Mouse (Mus musculus): ENCODE results near the gene 0610009B22Rik. TPM values are rescaled to one million over a fixed set of nuclear protein-coding genes. Genes with fewer than 3 reads are reported as not detected.

0610009B22Rik gene
- polyA plus RNA-seq, 1 experiment from 2014 or later, result 94.9 TPM

GRCm38 (mm10) chr11:51654891-51655290 is 33.8 kb downstream of the 0610009B22Rik start:
- Histone ChIP-seq H3K36me3 (ENCODE audit: control insufficient read depth, insufficient read depth, low read length) (no peaks in the 10 kb centered on the region), H3K27ac (ENCODE audit: low read depth, low read length) (no peak overlapping the region), H3K4me2 (ENCODE audit: low read depth, low read length, severe bottlenecking) (no peak overlapping the region), H3K4me3 (ENCODE audit: low read depth, low read length) (no peak overlapping the region), H3K27me3 (ENCODE audit: control insufficient read depth, insufficient read depth, low read length) (peaks cover 4% of the 10 kb centered on the region; the same call in 1 of the 2 replicates), H3K9ac (ENCODE audit: low read length) (no peak overlapping the region), H3K9me3 (ENCODE audit: control insufficient read depth, low read length) (no peaks in the 10 kb centered on the region), H3K4me1 (replicated peaks; ENCODE audit: control insufficient read depth, insufficient read depth, low read length) (peaks cover 8% of the 10 kb centered on the region; the same call in 1 of the 2 replicates)
- ATAC-seq (replicated peaks; ENCODE audit: low FRiP score) (no peak), DNase-seq (ENCODE audit: low spot score) (no peak)
- WGBS, result 93% methylated on average over 3 of the region's 3 CpGs

DNA sequence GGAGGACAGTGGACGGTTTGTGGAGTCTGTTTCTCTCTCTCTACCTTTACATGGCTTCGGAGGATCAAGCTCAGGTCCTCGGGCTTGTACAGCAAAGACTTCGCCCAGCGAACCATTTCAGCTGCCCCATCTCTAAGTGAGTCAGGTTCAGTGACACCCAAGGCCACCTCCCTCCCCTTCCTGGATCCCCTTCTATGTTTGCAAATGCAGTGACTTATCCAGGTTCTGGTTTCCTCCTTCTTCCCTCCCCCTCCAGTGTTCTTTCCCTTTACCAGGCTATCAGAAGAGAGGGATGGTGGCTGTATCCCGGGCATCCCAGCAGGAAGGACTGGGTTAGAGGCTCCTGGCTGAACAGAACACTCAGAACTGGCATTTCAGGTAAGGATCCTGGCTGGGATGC is 34.9 kb downstream of the 0610009B22Rik start:
- Histone ChIP-seq H3K9ac (ENCODE audit: low read length) (no peak overlapping the region), H3K9me3 (ENCODE audit: control insufficient read depth, low read length) (no peaks in the 10 kb centered on the region), H3K4me1 (replicated peaks; ENCODE audit: control insufficient read depth, insufficient read depth, low read length) (peaks cover 20% of the 10 kb centered on the region; the same call in 1 of the 2 replicates), H3K4me3 (ENCODE audit: low read depth, low read length) (no peak overlapping the region), H3K36me3 (ENCODE audit: control insufficient read depth, insufficient read depth, low read length) (no peaks in the 10 kb centered on the region), H3K27ac (ENCODE audit: low read depth, low read length) (no peak overlapping the region), H3K27me3 (ENCODE audit: control insufficient read depth, insufficient read depth, low read length) (peaks cover 7% of the 10 kb centered on the region; the same call in 1 of the 2 replicates), H3K4me2 (ENCODE audit: low read depth, low read length, severe bottlenecking) (no peak overlapping the region)
- no peak for DNase-seq (ENCODE audit: low spot score)
- 84% methylated on average over 6 of the region's 6 CpGs for WGBS
- no peak for ATAC-seq (replicated peaks; ENCODE audit: low FRiP score)

GRCm38 (mm10) chr11:51652889-51653418 is 35.7 kb downstream of the 0610009B22Rik start:
- Histone ChIP-seq H3K4me3 (ENCODE audit: low read depth, low read length) (no peak overlapping the region), H3K4me2 (ENCODE audit: low read depth, low read length, severe bottlenecking) (no peak overlapping the region), H3K9ac (ENCODE audit: low read length) (no peak overlapping the region), H3K27me3 (ENCODE audit: control insufficient read depth, insufficient read depth, low read length) (peaks cover 7% of the 10 kb centered on the region; the same call in 1 of the 2 replicates), H3K36me3 (ENCODE audit: control insufficient read depth, insufficient read depth, low read length) (no peaks in the 10 kb centered on the region), H3K27ac (ENCODE audit: low read depth, low read length) (no peak overlapping the region), H3K9me3 (ENCODE audit: control insufficient read depth, low read length) (no peaks in the 10 kb centered on the region), H3K4me1 (replicated peaks; ENCODE audit: control insufficient read depth, insufficient read depth, low read length) (peaks cover 22% of the 10 kb centered on the region; the same call in 1 of the 2 replicates)
- WGBS, result 91% methylated on average over 4 of the region's 4 CpGs
- ATAC-seq (replicated peaks; ENCODE audit: low FRiP score) (no peak), DNase-seq (ENCODE audit: low spot score) (no peak)

- WGBS, result under 1% methylated on average over 68 of the region's 70 CpGs
- Histone ChIP-seq H3K4me1 (replicated peaks; ENCODE audit: control insufficient read depth, insufficient read depth, low read length) (peaks cover 22% of the 10 kb centered on the region; the same call in 1 of the 2 replicates), H3K27ac (ENCODE audit: low read depth, low read length) (no peak within 1 kb of the TSS)
Measured at GRCm38 (mm10) chr11:51650691-51651515, 37.8 kb downstream of the 0610009B22Rik start, which contains the start of the genes N4bp3 and D930048N14Rik. TSS of gene N4bp3 (minus strand) at chr11:51650842. TSS of gene D930048N14Rik (plus strand) at chr11:51650954.

DNA sequence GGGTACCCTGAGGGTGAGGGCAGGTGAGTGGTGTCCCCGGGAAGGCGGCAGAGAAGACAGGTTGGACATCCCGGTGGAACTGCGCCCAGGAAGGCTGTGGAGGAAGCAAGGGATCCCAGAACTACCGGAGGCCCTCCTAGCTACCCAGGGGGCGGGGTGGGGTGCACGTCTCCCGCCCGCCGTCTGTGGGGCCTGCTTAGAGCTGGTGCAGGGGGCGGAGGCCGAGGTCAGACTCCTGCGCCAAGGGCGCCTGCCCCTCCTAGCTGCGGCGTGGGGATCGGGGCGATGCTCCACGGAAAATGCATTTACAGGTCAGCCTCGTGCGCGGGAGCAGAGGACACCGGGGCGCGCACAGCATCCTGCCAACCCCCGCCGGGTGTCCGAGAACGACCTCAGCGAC is 38.4 kb downstream of the 0610009B22Rik start:
- WGBS, result under 1% methylated on average over 25 of the region's 30 CpGs
- peak overlapping the region; percentile 53 for H3K4me3 ChIP-seq (ENCODE audit: low read depth, low read length)
- H3K9me3 ChIP-seq (ENCODE audit: control insufficient read depth, low read length), result no peaks in the 10 kb centered on the region
- H3K27me3 ChIP-seq (ENCODE audit: control insufficient read depth, insufficient read depth, low read length), result peaks cover 7% of the 10 kb centered on the region; the same call in 1 of the 2 replicates
- H3K4me1 ChIP-seq (replicated peaks; ENCODE audit: control insufficient read depth, insufficient read depth, low read length), result peaks cover 22% of the 10 kb centered on the region; the same call in 1 of the 2 replicates
- DNase-seq (ENCODE audit: low spot score) (no peak), ATAC-seq (replicated peaks; ENCODE audit: low FRiP score) (peak; percentile 13; the same call in 1 of the 2 replicates)
- H3K4me2 ChIP-seq (ENCODE audit: low read depth, low read length, severe bottlenecking), result peak overlapping the region; percentile 94
- H3K36me3 ChIP-seq (ENCODE audit: control insufficient read depth, insufficient read depth, low read length), result peaks cover 2% of the 10 kb centered on the region; the same call in 1 of the 2 replicates
- peak overlapping the region; percentile 69 for H3K9ac ChIP-seq (ENCODE audit: low read length)
- no peak overlapping the region for H3K27ac ChIP-seq (ENCODE audit: low read depth, low read length)

More at GRCm38 (mm10) chr11:51650691-51651515, 37.8 kb downstream of the 0610009B22Rik start, which contains the start of the genes N4bp3 and D930048N14Rik:
- H3K9ac ChIP-seq (ENCODE audit: low read length), result peak within 1 kb of the TSS; percentile 69
- ATAC-seq (replicated peaks; ENCODE audit: low FRiP score), result peak; percentile 62
- peak; percentile 86 for DNase-seq (ENCODE audit: low spot score)
- peak within 1 kb of the TSS; percentile 53 for H3K4me3 ChIP-seq (ENCODE audit: low read depth, low read length)
- H3K36me3 ChIP-seq (ENCODE audit: control insufficient read depth, insufficient read depth, low read length), result no peaks in the 10 kb centered on the region
- H3K9me3 ChIP-seq (ENCODE audit: control insufficient read depth, low read length), result no peaks in the 10 kb centered on the region
- peak within 1 kb of the TSS; percentile 94 for H3K4me2 ChIP-seq (ENCODE audit: low read depth, low read length, severe bottlenecking)
- H3K27me3 ChIP-seq (ENCODE audit: control insufficient read depth, insufficient read depth, low read length), result peaks cover 7% of the 10 kb centered on the region; the same call in 1 of the 2 replicates

- ATAC-seq (replicated peaks; ENCODE audit: low FRiP score) (no peak), DNase-seq (ENCODE audit: low spot score) (peak; percentile 57)
- Histone ChIP-seq H3K9me3 (ENCODE audit: control insufficient read depth, low read length) (no peaks in the 10 kb centered on the region), H3K4me3 (ENCODE audit: low read depth, low read length) (peak overlapping the region; percentile 53), H3K9ac (ENCODE audit: low read length) (peak overlapping the region; percentile 69), H3K4me2 (ENCODE audit: low read depth, low read length, severe bottlenecking) (peak overlapping the region; percentile 94), H3K27me3 (ENCODE audit: control insufficient read depth, insufficient read depth, low read length) (peaks cover 7% of the 10 kb centered on the region; the same call in 1 of the 2 replicates), H3K36me3 (ENCODE audit: control insufficient read depth, insufficient read depth, low read length) (peaks cover 2% of the 10 kb centered on the region; the same call in 1 of the 2 replicates), H3K27ac (ENCODE audit: low read depth, low read length) (no peak overlapping the region), H3K4me1 (replicated peaks; ENCODE audit: control insufficient read depth, insufficient read depth, low read length) (peaks cover 22% of the 10 kb centered on the region; the same call in 1 of the 2 replicates)
- WGBS, result 5% methylated on average over 7 of the region's 7 CpGs
Measured at GRCm38 (mm10) chr11:51649889-51650199, 38.8 kb downstream of the 0610009B22Rik start.

DNA sequence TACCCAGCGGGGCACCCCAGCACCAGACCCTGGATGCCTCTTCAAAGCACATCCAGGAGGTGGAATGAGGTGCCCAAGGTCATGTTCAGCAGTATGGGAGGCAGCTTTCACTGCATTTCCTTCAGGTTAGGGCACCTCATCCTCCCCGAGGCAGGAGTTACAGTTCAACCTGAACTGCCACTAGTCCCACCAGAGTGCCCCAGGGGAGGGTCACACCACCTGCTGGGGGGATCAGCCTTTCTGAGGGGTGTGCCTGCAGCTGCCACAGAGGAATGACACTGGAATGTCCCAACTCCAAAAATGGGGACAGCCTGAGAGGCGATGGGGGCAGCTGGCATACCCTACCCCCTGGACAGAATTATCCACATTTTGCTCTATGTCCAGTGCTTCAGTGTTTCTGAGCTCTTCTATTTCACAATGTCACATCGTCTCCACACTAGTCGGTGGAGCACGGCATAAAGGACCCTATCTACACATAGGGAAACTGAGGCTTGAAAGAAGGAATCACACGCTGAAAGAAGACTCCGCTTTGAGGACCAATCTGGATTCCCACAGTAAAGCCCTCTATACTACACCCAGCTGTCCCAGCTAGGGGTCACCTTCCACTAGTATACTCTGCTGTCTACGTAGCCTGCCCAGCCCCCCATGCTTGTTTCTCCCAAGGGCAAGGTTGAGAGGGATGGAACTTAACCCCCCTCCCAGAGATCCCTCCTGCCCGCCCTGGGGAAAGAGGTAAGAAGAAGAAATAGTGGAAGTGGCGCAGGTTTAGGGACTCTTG is 39.4 kb downstream of the 0610009B22Rik start:
- H3K4me1 ChIP-seq (replicated peaks; ENCODE audit: control insufficient read depth, insufficient read depth, low read length), result peaks cover 22% of the 10 kb centered on the region; the same call in 1 of the 2 replicates

More for the DNA sequence above, 39.4 kb downstream of the 0610009B22Rik start:
- Histone ChIP-seq H3K9me3 (ENCODE audit: control insufficient read depth, low read length) (no peaks in the 10 kb centered on the region), H3K27ac (ENCODE audit: low read depth, low read length) (no peak overlapping the region; the same call in 1 of the 2 replicates), H3K4me2 (ENCODE audit: low read depth, low read length, severe bottlenecking) (peak overlapping the region; percentile 94), H3K36me3 (ENCODE audit: control insufficient read depth, insufficient read depth, low read length) (peaks cover 2% of the 10 kb centered on the region; the same call in 1 of the 2 replicates), H3K9ac (ENCODE audit: low read length) (peak overlapping the region; percentile 69), H3K4me3 (ENCODE audit: low read depth, low read length) (peak overlapping the region; percentile 53), H3K27me3 (ENCODE audit: control insufficient read depth, insufficient read depth, low read length) (peaks cover 7% of the 10 kb centered on the region; the same call in 1 of the 2 replicates)
- ATAC-seq (replicated peaks; ENCODE audit: low FRiP score) (0 out of 2 replicates have a peak, but pooled peaks have one; percentile 11), DNase-seq (ENCODE audit: low spot score) (peak; percentile 55)
- 25% methylated on average over 11 of the region's 11 CpGs for WGBS

Data from forebrain, embryonic 11.5 days (tissue).